Mouse (Mus musculus) lung, embryonic 14.5 days (tissue): Measurements from ENCODE around the gene Tnfrsf25. TPM values are rescaled to one million over a fixed set of nuclear protein-coding genes. Genes with fewer than 3 reads are reported as not detected.

Experiments
- ATAC-seq: fragments of 200-750 bp; cut with Nextera tagmentation; 2 replicates; pipeline ENCODE4 v1.8.0; 2017; ENCODE audit warnings: mild to moderate bottlenecking, moderate TSS enrichment, moderate library complexity; ENCODE audit not compliant: insufficient read depth
- DNase-seq: peaks from one replicate; pipeline ENCODE4 v3.0.0-alpha.2; 2015
- H3K27ac ChIP-seq: fragments of 300-500 bp; sonication (generic); 2 replicates; pipeline ENCODE4 v1.5.1; 2014; ENCODE audit warnings: low read depth, mild to moderate bottlenecking, moderate library complexity
- H3K27me3 ChIP-seq: fragments of 300-500 bp; sonication (generic); 2 replicates; pipeline ENCODE4 v1.6.1; 2014; ENCODE audit warnings: low read length, control low read depth; ENCODE audit not compliant: insufficient read depth
- H3K36me3 ChIP-seq: fragments of 300-500 bp; sonication (generic); 2 replicates; pipeline ENCODE4 v1.6.1; 2014; ENCODE audit warnings: control low read depth; ENCODE audit not compliant: insufficient read depth
- H3K4me1 ChIP-seq: fragments of 300-500 bp; sonication (generic); 2 replicates; pipeline ENCODE4 v1.6.1; 2014; ENCODE audit warnings: antibody characterized with exemption, control low read depth; ENCODE audit not compliant: insufficient read depth
- H3K4me2 ChIP-seq: fragments of 300-500 bp; sonication (generic); 2 replicates; pipeline ENCODE4 v1.6.1; 2014; ENCODE audit warnings: mild to moderate bottlenecking
- H3K4me3 ChIP-seq: fragments of 300-500 bp; sonication (generic); 2 replicates; pipeline ENCODE4 v1.5.1; 2014; ENCODE audit warnings: low read depth, low read length
- H3K9ac ChIP-seq: fragments of 300-500 bp; sonication (generic); 2 replicates; pipeline ENCODE4 v1.6.1; 2014
- H3K9me3 ChIP-seq: fragments of 300-500 bp; sonication (generic); 2 replicates; pipeline ENCODE4 v1.6.1; 2016; ENCODE audit warnings: low read depth, low read length, control low read depth
- CTCF ChIP-seq: IDR thresholded peaks from 2 replicates; pipeline ENCODE4 v1.5.1; 2016; ENCODE audit warnings: antibody characterized with exemption, low read depth
- WGBS: fragments of 180-500 bp; shearing (Covaris S2); extraction: QIAGEN DNeasy Blood & Tissue Kit; methylation state at CpG from one replicate; pipeline ENCODE4 v1.1.7; 2014; 5-methylcytosine and 5-hydroxymethylcytosine counted together
- polyA plus RNA-seq: library from polyadenylated mRNA; unstranded; fragments of >200 nt; fragmentation: Nextera tagmentation; extraction: Ambion mirVana; gene quantifications from 2 replicates; pipeline ENCODE4 v1.2.1, GENCODE M21; 2014

Gene Tnfrsf25
- polyA plus RNA-seq, 1 experiment from 2014 or later = 0.75 TPM

DNA sequence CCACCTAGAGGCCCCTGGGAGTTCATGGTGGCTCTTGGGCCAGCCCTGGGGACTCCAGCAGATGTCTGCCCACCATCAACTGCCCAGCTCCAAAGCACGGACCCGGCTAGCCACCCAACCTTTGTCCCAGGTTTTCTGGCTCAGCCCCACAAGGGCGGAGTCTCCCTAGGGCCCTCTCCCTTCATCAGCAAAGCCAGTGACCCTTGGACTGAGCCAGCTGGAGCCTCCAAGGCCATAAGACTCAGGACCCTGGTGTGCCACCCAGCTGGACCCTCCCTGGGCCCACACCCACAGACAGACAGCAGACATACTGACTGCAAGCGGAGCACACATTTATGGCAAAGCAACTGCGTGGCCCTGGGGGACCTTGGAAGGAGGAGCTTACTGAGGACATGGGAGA lies 13.1 kb downstream of the Tnfrsf25 start:
- H3K4me3 ChIP-seq = no peak overlapping the region

DNA sequence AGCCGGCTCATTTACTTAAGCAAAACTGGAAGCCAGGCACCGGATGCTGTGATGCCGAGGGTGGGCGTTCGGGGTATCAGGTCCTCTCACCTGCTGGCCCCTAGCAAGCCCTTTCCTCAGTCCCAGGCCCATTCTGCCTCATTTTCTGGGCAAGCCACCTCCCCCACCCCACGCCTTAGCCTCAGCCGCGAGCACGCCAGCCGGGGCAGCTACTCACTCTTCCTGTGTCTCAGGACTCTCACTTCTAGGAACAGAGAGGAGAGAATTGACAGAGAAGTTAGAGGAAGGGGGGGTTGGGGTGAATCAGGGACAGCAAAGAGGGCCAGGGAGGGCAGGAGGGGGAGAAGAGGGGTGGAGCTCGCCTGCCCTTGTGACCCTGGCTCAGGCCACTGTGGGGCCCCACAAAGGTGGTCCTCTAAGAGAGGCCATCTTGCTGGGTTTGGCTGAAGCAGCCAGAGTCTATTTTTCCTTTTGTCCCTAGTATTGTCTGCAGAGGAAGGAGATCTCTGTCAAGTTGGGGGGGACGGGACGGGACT lies 13.7 kb downstream of the Tnfrsf25 start:
- H3K9me3 ChIP-seq = no peaks in the 10 kb centered on the region
- H3K4me3 ChIP-seq = no peak overlapping the region
- TF ChIP-seq CTCF = no peak
- H3K9ac ChIP-seq = no peak overlapping the region; the same call in 1 of the 2 replicates
- no peaks in the 10 kb centered on the region; the same call in 1 of the 2 replicates for H3K36me3 ChIP-seq
- peaks cover 99% of the 10 kb centered on the region for H3K27me3 ChIP-seq
- DNase-seq = no peak
- H3K4me1 ChIP-seq = 0 out of 2 replicates have a peak, but pooled peaks cover 5% of the 10 kb centered on the region
- 35% methylated on average over 13 of the region's 13 CpGs for WGBS
- H3K27ac ChIP-seq = no peak overlapping the region
- no peak for ATAC-seq
- peak overlapping the region; percentile 73 for H3K4me2 ChIP-seq

More for the DNA sequence above, 13.1 kb downstream of the Tnfrsf25 start:
- Histone ChIP-seq H3K27ac (no peak overlapping the region), H3K4me1 (0 out of 2 replicates have a peak, but pooled peaks cover 5% of the 10 kb centered on the region), H3K9me3 (no peaks in the 10 kb centered on the region), H3K9ac (no peak overlapping the region), H3K36me3 (no peaks in the 10 kb centered on the region; the same call in 1 of the 2 replicates), H3K27me3 (peaks cover 99% of the 10 kb centered on the region), H3K4me2 (no peak overlapping the region)
- no peak for TF ChIP-seq CTCF
- ATAC-seq = no peak
- no peak for DNase-seq
- WGBS = 58% methylated on average over 5 of the region's 5 CpGs

DNA sequence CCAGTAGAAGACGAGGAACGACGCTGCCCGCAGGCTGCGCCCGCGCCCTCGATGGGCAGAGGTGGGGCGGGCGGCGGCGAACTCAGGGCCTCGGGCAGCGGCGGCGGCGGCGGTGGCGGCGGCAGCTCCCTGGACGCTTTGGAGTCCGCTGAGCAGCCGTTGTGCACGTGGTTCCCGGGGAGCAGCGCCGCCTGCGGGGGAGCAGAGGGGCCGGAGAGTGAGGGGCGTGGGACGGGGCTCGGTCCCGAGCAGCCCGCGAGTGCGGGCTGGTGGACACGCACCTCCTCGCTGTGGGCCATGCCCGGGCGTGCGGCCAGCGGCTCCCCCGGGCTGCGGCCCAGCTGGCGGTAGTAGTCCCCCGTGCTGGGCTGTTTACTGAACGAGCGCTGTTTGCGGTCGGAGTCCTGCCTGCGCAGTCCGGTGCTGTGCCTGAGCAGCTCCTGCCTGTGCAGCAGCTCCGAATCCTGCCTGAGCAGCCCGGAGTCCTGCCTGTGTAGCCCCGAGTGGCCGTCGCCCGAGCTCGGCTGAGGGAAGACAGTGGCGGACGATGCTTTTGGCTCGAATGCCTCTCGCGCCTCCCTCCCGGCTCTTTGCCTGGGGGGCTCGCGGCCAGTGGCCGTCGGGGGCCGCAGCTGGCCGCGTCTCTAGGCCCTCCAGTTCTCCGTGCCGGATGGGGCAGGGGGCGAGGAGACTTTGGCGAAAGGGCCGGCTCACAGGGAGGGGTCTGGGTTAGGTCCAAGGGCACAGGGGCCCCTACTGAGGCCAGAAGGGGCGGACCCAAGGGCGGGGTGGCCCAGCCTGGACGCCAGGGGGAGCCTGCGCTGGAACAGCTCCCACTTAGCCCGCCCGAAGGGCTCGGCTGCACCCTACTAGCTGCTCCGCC lies 15.3 kb downstream of the Tnfrsf25 start:
- under 1% methylated on average over 78 of the region's 85 CpGs for WGBS
- DNase-seq = peak; percentile 75
- peak overlapping the region; percentile 41 for H3K4me3 ChIP-seq
- peak overlapping the region; percentile 65; the same call in 1 of the 2 replicates for H3K27ac ChIP-seq
- H3K4me1 ChIP-seq = 0 out of 2 replicates have a peak, but pooled peaks cover 5% of the 10 kb centered on the region
- H3K4me2 ChIP-seq = peak overlapping the region; percentile 73
- peak; percentile 43 for TF ChIP-seq CTCF
- peak overlapping the region; percentile 44 for H3K9ac ChIP-seq
- H3K36me3 ChIP-seq = no peaks in the 10 kb centered on the region
- no peaks in the 10 kb centered on the region for H3K9me3 ChIP-seq
- H3K27me3 ChIP-seq = peaks cover 89% of the 10 kb centered on the region
- ATAC-seq = peak; percentile 78

DNA sequence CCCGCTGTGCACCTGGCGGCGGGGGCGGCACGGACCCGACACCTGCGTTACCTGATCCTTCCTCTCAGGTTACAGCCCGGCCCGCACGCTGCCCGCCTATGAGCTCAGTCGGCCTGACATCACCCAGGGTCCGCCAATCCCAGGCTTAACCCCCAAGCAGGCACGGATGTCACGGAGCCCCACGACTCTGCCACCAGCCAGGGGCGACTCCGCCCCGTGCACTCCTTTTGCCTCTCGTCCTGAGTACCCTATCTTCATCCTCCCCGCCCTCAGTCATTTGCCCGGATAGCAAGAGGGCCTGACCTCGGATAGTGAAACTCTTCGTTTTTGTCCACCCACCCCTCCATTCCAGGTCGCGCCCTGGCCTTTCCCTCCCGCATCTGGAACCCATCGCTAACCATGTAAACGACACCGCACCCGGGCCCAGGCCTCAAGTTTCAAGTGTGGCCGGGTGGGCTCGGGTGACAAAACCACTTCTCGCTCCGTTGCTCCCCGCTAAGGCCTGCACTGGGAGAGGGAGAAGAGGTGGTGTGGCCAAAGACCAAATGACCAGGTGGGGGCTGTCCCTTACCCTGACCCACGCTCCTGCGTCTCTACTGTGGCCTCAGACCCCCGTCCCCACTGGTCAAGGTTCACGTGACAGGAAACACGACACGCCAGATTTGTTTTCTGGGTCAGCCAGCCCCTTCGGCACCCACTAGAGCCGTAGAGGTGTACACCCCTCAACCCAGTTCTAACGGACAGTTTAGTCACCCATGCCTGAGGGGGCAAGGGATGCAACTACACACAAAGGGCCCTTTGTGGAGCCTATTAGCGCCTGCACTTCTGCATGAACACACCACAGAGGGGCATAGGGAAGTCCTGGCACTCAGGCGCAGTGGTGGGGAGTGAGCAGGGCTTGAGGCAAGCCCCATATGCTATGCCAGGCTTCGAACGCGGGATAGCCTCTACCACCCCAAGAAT lies 16.4 kb downstream of the Tnfrsf25 start:
- Histone ChIP-seq H3K36me3 (no peaks in the 10 kb centered on the region), H3K4me1 (0 out of 2 replicates have a peak, but pooled peaks cover 5% of the 10 kb centered on the region), H3K27me3 (peaks cover 78% of the 10 kb centered on the region), H3K4me3 (peak overlapping the region; percentile 41), H3K27ac (peak overlapping the region; percentile 6; the same call in 1 of the 2 replicates), H3K9me3 (no peaks in the 10 kb centered on the region), H3K4me2 (peak overlapping the region; percentile 73), H3K9ac (peak overlapping the region; percentile 44; the same call in 1 of the 2 replicates)
- ATAC-seq = peak; percentile 58
- DNase-seq = peak; percentile 68
- 4% methylated on average over 50 of the region's 50 CpGs for WGBS
- TF ChIP-seq CTCF = no peak

DNA sequence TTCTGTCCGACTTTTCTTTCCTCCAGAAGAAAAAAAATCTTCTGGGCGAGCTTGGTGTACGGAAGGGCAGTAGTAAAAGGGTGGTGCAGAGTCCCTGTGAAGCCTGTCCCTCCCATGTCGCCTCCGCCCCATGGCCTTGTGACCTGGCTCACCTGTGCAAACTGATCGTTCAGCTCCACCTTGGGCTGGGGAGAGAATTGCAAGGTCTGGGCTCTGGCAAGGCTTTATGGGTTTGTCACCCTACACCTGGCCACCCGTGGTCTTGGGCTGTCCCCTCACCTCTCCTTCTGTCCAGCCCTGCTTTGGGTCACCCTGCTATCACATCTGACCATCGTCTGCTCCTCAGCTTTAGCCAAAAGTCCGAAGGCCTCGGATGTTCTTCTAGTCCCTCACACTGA lies 17.0 kb downstream of the Tnfrsf25 start:
- DNase-seq (no peak), ATAC-seq (no peak)
- H3K9ac ChIP-seq = no peak overlapping the region
- no peak for TF ChIP-seq CTCF
- H3K4me3 ChIP-seq = no peak overlapping the region
- H3K4me2 ChIP-seq = no peak overlapping the region
- peaks cover 71% of the 10 kb centered on the region for H3K27me3 ChIP-seq
- H3K27ac ChIP-seq = no peak overlapping the region
- 25% methylated on average over 10 of the region's 10 CpGs for WGBS
- no peaks in the 10 kb centered on the region for H3K9me3 ChIP-seq
- no peaks in the 10 kb centered on the region for H3K36me3 ChIP-seq
- 0 out of 2 replicates have a peak, but pooled peaks cover 5% of the 10 kb centered on the region for H3K4me1 ChIP-seq

DNA sequence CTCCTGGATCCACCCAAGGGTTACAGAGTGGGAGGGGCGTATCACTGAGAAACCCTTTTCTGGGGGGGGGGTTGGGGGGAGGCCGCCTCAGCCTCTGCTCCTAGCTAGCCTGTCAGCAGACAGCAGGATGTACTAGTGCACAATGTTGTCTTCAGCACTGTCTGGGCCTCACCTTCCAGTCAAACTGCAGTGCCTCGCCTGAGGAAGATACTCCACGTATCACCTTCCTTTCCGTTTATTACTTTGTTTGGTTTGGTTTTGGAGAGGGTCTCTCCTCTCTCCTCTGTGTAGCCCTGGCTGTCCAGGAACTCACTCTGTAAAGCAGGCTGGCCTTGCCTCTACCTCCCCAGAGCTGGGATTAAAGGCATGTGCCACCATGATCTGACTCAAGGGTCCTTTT lies 17.5 kb downstream of the Tnfrsf25 start:
- Histone ChIP-seq H3K4me3 (no peak overlapping the region), H3K27me3 (peaks cover 67% of the 10 kb centered on the region), H3K9ac (no peak overlapping the region), H3K4me2 (no peak overlapping the region), H3K4me1 (0 out of 2 replicates have a peak, but pooled peaks cover 5% of the 10 kb centered on the region), H3K9me3 (no peaks in the 10 kb centered on the region), H3K36me3 (no peaks in the 10 kb centered on the region), H3K27ac (no peak overlapping the region)
- DNase-seq (no peak), ATAC-seq (no peak)
- 45% methylated on average over 5 of the region's 5 CpGs for WGBS
- no peak for TF ChIP-seq CTCF
